ENCODE assay signal across 9 mouse cellular contexts in the genomic region with DNA sequence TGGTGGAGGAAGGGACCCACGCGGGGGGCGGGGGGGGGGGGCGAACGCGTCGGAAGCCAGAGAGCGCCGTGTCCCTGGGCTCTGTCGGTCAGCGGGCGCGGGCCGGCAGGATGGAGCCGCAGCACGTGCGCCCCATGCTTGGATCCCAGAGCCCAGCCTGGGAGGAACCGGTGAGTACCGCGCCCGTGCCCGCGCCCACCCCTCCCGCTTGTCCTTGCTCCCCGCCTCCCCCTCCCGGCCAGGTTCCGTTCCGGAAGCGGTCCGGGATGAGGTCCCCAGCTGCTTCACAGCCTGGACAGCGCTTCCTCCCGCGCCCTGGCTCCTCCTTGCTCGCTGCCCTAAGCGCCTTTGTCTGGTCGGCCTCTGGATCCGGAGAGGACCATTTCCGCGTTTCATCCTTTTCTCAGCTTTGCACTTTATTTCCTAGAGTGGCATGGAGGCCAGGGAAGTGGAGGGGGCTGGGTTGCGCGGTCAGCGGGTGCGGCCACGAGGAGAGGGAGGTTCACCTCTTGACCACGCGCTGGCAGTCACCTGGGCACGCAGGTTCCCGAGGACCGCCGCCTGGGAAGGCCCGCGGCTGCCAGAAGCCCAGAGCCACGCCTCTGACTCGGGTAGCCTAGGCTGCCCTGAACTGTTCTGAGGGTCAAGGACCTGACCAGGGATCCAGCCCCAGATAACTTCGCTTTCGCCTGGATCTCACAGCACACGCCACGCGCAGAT. TPM values are rescaled to one million over a fixed set of nuclear protein-coding genes. Genes with fewer than 3 reads are reported as not detected.
DNase-seq lines count a peak whose midpoint lies in the region; ATAC-seq and TF ChIP-seq lines count a peak whose summit lies in the region.
"Not testable (repeated sequence)": the region's sequence is repeated elsewhere in the genome, so short reads cannot be mapped to it uniquely, and the experiment has no call there.
"Had no signal": no experiment of that assay in that cellular context is flagged by ENCODE, and none has a peak within 500 bp of the region (broad histone marks: within the 10 kb centered on the region; RNA-seq: fewer than 3 reads in every experiment).

A gene (plus strand): TSS at position 86 of the 720 bp plus-strand sequence.

- peak; percentile 21 for DNase-seq in ES-CJ7 (ENCODE audit: low read depth, low spot score)
- peak; percentile 3 for DNase-seq in embryo, embryonic 10 days (ENCODE audit: low spot score)
- DNase-seq in frontal cortex, postnatal 10 days (ENCODE audit: low spot score in 2 of 2): peak; percentile 3 to 10
- DNase-seq in heart, postnatal 0 days (ENCODE audit: low spot score): not testable (repeated sequence)
- peak; percentile 1 for DNase-seq in kidney, adult 2 months
- peak; percentile 4 for DNase-seq in right cerebral cortex, postnatal 25 days

- TF ChIP-seq POLR2A in kidney, adult 2 months (IDR thresholded peaks at IDR 0.05; ENCODE audit: low read depth, low read length): not testable (repeated sequence)

- H3K4me2 ChIP-seq in heart, postnatal 0 days (ENCODE audit: low read depth, low read length): peak within 1 kb of the TSS; percentile 23; the same call in 1 of the 2 replicates
- H3K4me2 ChIP-seq in limb, embryonic 13.5 days (replicated peaks): peak within 1 kb of the TSS; percentile 64
- peak within 1 kb of the TSS; percentile 60 for H3K4me2 ChIP-seq in midbrain, embryonic 13.5 days (replicated peaks)

- 18% methylated on average over 29 of the region's 59 CpGs for WGBS in heart, postnatal 0 days
- 7% methylated on average over 53 of the region's 59 CpGs for WGBS in kidney, adult 2 months
- WGBS in limb, embryonic 13.5 days: 18% methylated on average over 46 of the region's 59 CpGs
- 13% methylated on average over 40 of the region's 59 CpGs for WGBS in midbrain, embryonic 13.5 days

- H3K4me3 ChIP-seq in heart, postnatal 0 days (ENCODE audit: low read depth, low read length); kidney, adult 2 months (ENCODE audit: insufficient read depth, low read depth, low read length): not testable (repeated sequence)
- peak within 1 kb of the TSS; percentile 37 for H3K4me3 ChIP-seq in limb, embryonic 13.5 days
- peak within 1 kb of the TSS; percentile 42 for H3K4me3 ChIP-seq in midbrain, embryonic 13.5 days (replicated peaks)

- not testable (repeated sequence) for H3K9me3 ChIP-seq in heart, postnatal 0 days (replicated peaks; ENCODE audit: control insufficient read depth, low read length); limb, embryonic 13.5 days; midbrain, embryonic 13.5 days

- not testable (repeated sequence) for TF ChIP-seq CTCF in heart, postnatal 0 days (IDR thresholded peaks at IDR 0.05; ENCODE audit: low read depth); kidney, adult 2 months (conservative IDR thresholded peaks at IDR 0.05; ENCODE audit: insufficient read depth, insufficient read length, low read depth, low read length)

- not testable (repeated sequence) for ATAC-seq in heart, postnatal 0 days (ENCODE audit: insufficient read depth, low read depth); limb, embryonic 13.5 days (ENCODE audit: low FRiP score, low read depth); midbrain, embryonic 13.5 days

- not testable (repeated sequence) for H3K36me3 ChIP-seq in heart, postnatal 0 days (replicated peaks; ENCODE audit: control insufficient read depth, insufficient read depth, low read length); kidney, adult 2 months (ENCODE audit: control insufficient read depth, insufficient read depth, low read length); limb, embryonic 13.5 days; midbrain, embryonic 13.5 days

- H3K4me1 ChIP-seq in heart, postnatal 0 days (ENCODE audit: control insufficient read depth, insufficient read depth); kidney, adult 2 months (ENCODE audit: control insufficient read depth, insufficient read depth, low read length); limb, embryonic 13.5 days; midbrain, embryonic 13.5 days (replicated peaks): not testable (repeated sequence)

- not testable (repeated sequence) for H3K9ac ChIP-seq in heart, postnatal 0 days (replicated peaks; ENCODE audit: low read depth, low read length); limb, embryonic 13.5 days
- peak within 1 kb of the TSS; percentile 52 for H3K9ac ChIP-seq in midbrain, embryonic 13.5 days (replicated peaks)

- not testable (repeated sequence) for H3K27ac ChIP-seq in heart, postnatal 0 days (ENCODE audit: low read depth); kidney, adult 2 months (ENCODE audit: insufficient read depth, low read depth, low read length); limb, embryonic 13.5 days; midbrain, embryonic 13.5 days

- not testable (repeated sequence) for TF ChIP-seq EP300 in heart, postnatal 0 days (IDR thresholded peaks at IDR 0.05; ENCODE audit: low read depth)

- H3K27me3 ChIP-seq in heart, postnatal 0 days (ENCODE audit: control insufficient read depth, insufficient read depth, low read length); kidney, adult 2 months (replicated peaks; ENCODE audit: control insufficient read depth, insufficient read depth, low read length); limb, embryonic 13.5 days; midbrain, embryonic 13.5 days: not testable (repeated sequence)

RNA-seq across cellular contexts. Expression of the gene that starts here (rescaled TPM):
- not detected in 2 replicates for total RNA-seq in heart, postnatal 0 days (2014; rRNA removed; ENCODE audit: low replicate concordance)
- polyA plus RNA-seq in heart, postnatal 0 days (2015; fragmentation: Nextera tagmentation; extraction: Ambion mirVana): not detected in 2 replicates
- 0.04 TPM in 1 of 2 replicates, not detected in the other for polyA plus RNA-seq in kidney, adult 2 months (2012; rRNA removed)
- 0.33 and 0.43 TPM in 2 replicates for polyA plus RNA-seq in limb, embryonic 13.5 days (2015; fragmentation: Nextera tagmentation; extraction: Ambion mirVana)
- 3.9 and 6.0 TPM in 2 replicates for polyA plus RNA-seq in midbrain, embryonic 13.5 days (2015; fragmentation: Nextera tagmentation; extraction: Ambion mirVana)
- polyA plus RNA-seq: liver, embryonic 14.5 days had no signal

Comparison
In these comparisons a context has a peak if more than half of its experiments do, and no peak if none do; other contexts are left out.
1. Peak in DNase-seq in kidney, adult 2 months; RNA of the gene not detected or under 1 TPM.